Mouse (Mus musculus) heart, postnatal 0 days (tissue): ENCODE results near the gene Rassf1.

ENCODE experiments used
- CTCF ChIP-seq: IDR thresholded peaks from 2 replicates; pipeline ENCODE4 v1.5.1; 2016; ENCODE audit warnings: antibody characterized with exemption, control low read depth, low read depth
- EP300 ChIP-seq: IDR thresholded peaks from 2 replicates; pipeline ENCODE4 v1.6.1; 2016; ENCODE audit warnings: antibody characterized with exemption, low read depth

- TF ChIP-seq CTCF, result no peak
- no peak for TF ChIP-seq EP300
Observed at GRCm38 (mm10) chr9:107540420-107540819, 10.9 kb upstream of the Rassf1 start.
